Mouse (Mus musculus) liver, embryonic 11.5 days (tissue): Measurements from ENCODE around the gene Otop3. TPM values are rescaled to one million over a fixed set of nuclear protein-coding genes. Genes with fewer than 3 reads are reported as not detected.

Source experiments
- ATAC-seq: fragments of 200-750 bp; cut with Nextera tagmentation; replicated peaks from 2 replicates; pipeline ENCODE4 v1.8.0; 2017; ENCODE audit warnings: moderate number of reproducible peaks, mild to moderate bottlenecking, moderate TSS enrichment, moderate library complexity; ENCODE audit not compliant: low FRiP score
- DNase-seq: peaks from one replicate; pipeline ENCODE4 v3.0.0-alpha.2; 2017; ENCODE audit warnings: low spot score
- H3K27ac ChIP-seq: fragments of 300-500 bp; sonication (generic); 2 replicates; pipeline ENCODE4 v1.5.1; 2014; ENCODE audit warnings: mild to moderate bottlenecking, low read depth, low read length, control low read depth
- H3K27me3 ChIP-seq: fragments of 300-500 bp; sonication (generic); replicated peaks from 2 replicates; pipeline ENCODE4 v1.6.1; 2014; ENCODE audit warnings: low read length, mixed read lengths; ENCODE audit not compliant: control insufficient read depth, insufficient read depth
- H3K36me3 ChIP-seq: fragments of 300-500 bp; sonication (generic); 2 replicates; pipeline ENCODE4 v1.6.1; 2014; ENCODE audit warnings: mild to moderate bottlenecking, low read length, moderate library complexity, mixed read lengths; ENCODE audit not compliant: control insufficient read depth, insufficient read depth
- H3K4me1 ChIP-seq: fragments of 300-500 bp; sonication (generic); replicated peaks from 2 replicates; pipeline ENCODE4 v1.6.1; 2014; ENCODE audit warnings: low read length, mixed read lengths; ENCODE audit not compliant: control insufficient read depth, insufficient read depth
- H3K4me2 ChIP-seq: fragments of 300-500 bp; sonication (generic); 2 replicates; pipeline ENCODE4 v1.6.1; 2014; ENCODE audit warnings: mild to moderate bottlenecking, control low read depth, moderate library complexity
- H3K4me3 ChIP-seq: fragments of 300-500 bp; sonication (generic); 2 replicates; pipeline ENCODE4 v1.5.1; 2014; ENCODE audit warnings: low read depth, low read length, control low read depth
- H3K9ac ChIP-seq: fragments of 300-500 bp; sonication (generic); 2 replicates; pipeline ENCODE4 v1.6.1; 2014; ENCODE audit warnings: low read depth, low read length, control low read depth
- H3K9me3 ChIP-seq: fragments of 300-500 bp; sonication (generic); 2 replicates; pipeline ENCODE4 v1.6.1; 2016; ENCODE audit warnings: low read length, inconsistent platforms, mixed read lengths; ENCODE audit not compliant: control insufficient read depth
- WGBS: fragments of 180-500 bp; shearing (Covaris S2); extraction: QIAGEN DNeasy Blood & Tissue Kit; methylation state at CpG from one replicate; pipeline ENCODE4 v1.1.7; 2014; 5-methylcytosine and 5-hydroxymethylcytosine counted together
- polyA plus RNA-seq: library from polyadenylated mRNA; unstranded; fragments of >200 nt; fragmentation: Nextera tagmentation; extraction: Ambion mirVana; gene quantifications from 2 replicates; pipeline ENCODE4 v1.2.1, GENCODE M21; 2014

Gene Otop3
- polyA plus RNA-seq, 1 experiment from 2014 or later, result not detected

- no peak for DNase-seq
- H3K4me3 ChIP-seq, result no peak overlapping the region
- no peak overlapping the region for H3K4me2 ChIP-seq
- no peaks in the 10 kb centered on the region for H3K9me3 ChIP-seq
- peaks cover 17% of the 10 kb centered on the region for H3K4me1 ChIP-seq
- no peaks in the 10 kb centered on the region for H3K36me3 ChIP-seq
- peaks cover 60% of the 10 kb centered on the region for H3K27me3 ChIP-seq
- H3K27ac ChIP-seq, result no peak overlapping the region
- WGBS, result 35% methylated on average over 7 of the region's 7 CpGs
- no peak overlapping the region for H3K9ac ChIP-seq
- ATAC-seq, result no peak
Observed at GRCm38 (mm10) chr11:115345515-115345914, 11.0 kb downstream of the Otop3 start.

- no peak overlapping the region for H3K9ac ChIP-seq
- H3K4me1 ChIP-seq, result peaks cover 17% of the 10 kb centered on the region
- H3K27ac ChIP-seq, result no peak overlapping the region
- peaks cover 60% of the 10 kb centered on the region for H3K27me3 ChIP-seq
- H3K9me3 ChIP-seq, result no peaks in the 10 kb centered on the region
- 34% methylated on average over 17 of the region's 17 CpGs for WGBS
- H3K4me3 ChIP-seq, result no peak overlapping the region
- DNase-seq, result no peak
- ATAC-seq, result no peak; the same call in 1 of the 2 replicates
- H3K4me2 ChIP-seq, result peak overlapping the region; percentile 21
- no peaks in the 10 kb centered on the region for H3K36me3 ChIP-seq
Observed at GRCm38 (mm10) chr11:115348681-115349248, 14.2 kb downstream of the Otop3 start.

GRCm38 (mm10) chr11:115349976-115350375 lies 15.4 kb downstream of the Otop3 start:
- no peak overlapping the region for H3K27ac ChIP-seq
- H3K4me1 ChIP-seq, result peaks cover 13% of the 10 kb centered on the region
- peaks cover 48% of the 10 kb centered on the region for H3K27me3 ChIP-seq
- no peak overlapping the region for H3K4me3 ChIP-seq
- H3K9me3 ChIP-seq, result no peaks in the 10 kb centered on the region
- H3K36me3 ChIP-seq, result no peaks in the 10 kb centered on the region
- no peak overlapping the region for H3K9ac ChIP-seq
- DNase-seq, result no peak
- 22% methylated on average over 4 of the region's 4 CpGs for WGBS
- H3K4me2 ChIP-seq, result no peak overlapping the region
- no peak for ATAC-seq

- ATAC-seq, result no peak
- Histone ChIP-seq H3K27me3 (peaks cover 28% of the 10 kb centered on the region), H3K36me3 (no peaks in the 10 kb centered on the region), H3K4me1 (peaks cover 11% of the 10 kb centered on the region), H3K9ac (no peak overlapping the region), H3K27ac (no peak overlapping the region), H3K4me3 (no peak overlapping the region), H3K4me2 (no peak overlapping the region), H3K9me3 (no peaks in the 10 kb centered on the region)
- WGBS, result 79% methylated on average over 5 of the region's 5 CpGs
- no peak for DNase-seq
Observed at GRCm38 (mm10) chr11:115353375-115353774, 18.8 kb downstream of the Otop3 start.

- no peak overlapping the region for H3K27ac ChIP-seq
- H3K9ac ChIP-seq, result no peak overlapping the region
- ATAC-seq (no peak), DNase-seq (peak; percentile 77)
- H3K9me3 ChIP-seq, result no peaks in the 10 kb centered on the region
- H3K27me3 ChIP-seq, result peaks cover 25% of the 10 kb centered on the region
- WGBS, result 7% methylated on average over 8 of the region's 8 CpGs
- peaks cover 4% of the 10 kb centered on the region for H3K4me1 ChIP-seq
- no peak overlapping the region for H3K4me2 ChIP-seq
- H3K36me3 ChIP-seq, result no peaks in the 10 kb centered on the region
- H3K4me3 ChIP-seq, result no peak overlapping the region
Observed at GRCm38 (mm10) chr11:115354183-115354582, 19.7 kb downstream of the Otop3 start.

GRCm38 (mm10) chr11:115358468-115358867 lies 23.9 kb downstream of the Otop3 start:
- Histone ChIP-seq H3K27me3 (peaks cover 8% of the 10 kb centered on the region), H3K4me1 (no peaks in the 10 kb centered on the region; the same call in 1 of the 2 replicates), H3K4me2 (no peak overlapping the region), H3K4me3 (no peak overlapping the region), H3K9ac (no peak overlapping the region), H3K36me3 (no peaks in the 10 kb centered on the region), H3K9me3 (no peaks in the 10 kb centered on the region), H3K27ac (no peak overlapping the region)
- no peak for ATAC-seq
- no peak for DNase-seq
- 16% methylated on average over 5 of the region's 5 CpGs for WGBS

- DNase-seq, result no peak
- Histone ChIP-seq H3K4me2 (no peak overlapping the region), H3K4me3 (no peak overlapping the region), H3K36me3 (no peaks in the 10 kb centered on the region), H3K27ac (no peak overlapping the region), H3K9ac (no peak overlapping the region), H3K27me3 (peaks cover 8% of the 10 kb centered on the region), H3K9me3 (no peaks in the 10 kb centered on the region), H3K4me1 (no peaks in the 10 kb centered on the region; the same call in 1 of the 2 replicates)
- no peak for ATAC-seq
- WGBS, result 43% methylated on average over 3 of the region's 3 CpGs
Observed at GRCm38 (mm10) chr11:115359293-115359692, 24.8 kb downstream of the Otop3 start.

GRCm38 (mm10) chr11:115359726-115360125 lies 25.2 kb downstream of the Otop3 start:
- peaks cover 8% of the 10 kb centered on the region for H3K27me3 ChIP-seq
- no peak for ATAC-seq
- WGBS, result 64% methylated on average over 6 of the region's 6 CpGs

GRCm38 (mm10) chr11:115364136-115364535 lies 29.6 kb downstream of the Otop3 start:
- H3K4me2 ChIP-seq, result no peak overlapping the region
- peaks cover 10% of the 10 kb centered on the region for H3K4me1 ChIP-seq
- no peak overlapping the region for H3K4me3 ChIP-seq
- DNase-seq (no peak), ATAC-seq (no peak)
- WGBS, result 82% methylated on average over 3 of the region's 3 CpGs
- no peaks in the 10 kb centered on the region for H3K9me3 ChIP-seq
- H3K27ac ChIP-seq, result no peak overlapping the region
- H3K36me3 ChIP-seq, result no peaks in the 10 kb centered on the region
- H3K27me3 ChIP-seq, result peaks cover 30% of the 10 kb centered on the region
- no peak overlapping the region for H3K9ac ChIP-seq

More at GRCm38 (mm10) chr11:115359726-115360125, 25.2 kb downstream of the Otop3 start:
- Histone ChIP-seq H3K36me3 (no peaks in the 10 kb centered on the region), H3K9ac (no peak overlapping the region), H3K4me1 (no peaks in the 10 kb centered on the region; the same call in 1 of the 2 replicates), H3K9me3 (no peaks in the 10 kb centered on the region), H3K27ac (no peak overlapping the region), H3K4me3 (no peak overlapping the region), H3K4me2 (no peak overlapping the region)
- DNase-seq, result no peak
